Mouse (Mus musculus): ENCODE data around the gene Mgme1. TPM values are rescaled to one million over a fixed set of nuclear protein-coding genes. Genes with fewer than 3 reads are reported as not detected.

Gene Mgme1
- polyA plus RNA-seq, 1 experiment from 2014 or later = 5.4 TPM

GRCm38 (mm10) chr2:144230498-144230897, 40.0 kb upstream of the Mgme1 start:
- DNase-seq (peak; percentile 34), ATAC-seq (peak; percentile 57)
- Histone ChIP-seq H3K4me2 (ENCODE audit: low read depth, low read length) (peak overlapping the region; percentile 62), H3K4me3 (ENCODE audit: low read depth, low read length) (peak overlapping the region; percentile 21), H3K9ac (replicated peaks) (peak overlapping the region; percentile 3; the same call in 1 of the 2 replicates), H3K4me1 (ENCODE audit: insufficient read depth) (peaks cover 14% of the 10 kb centered on the region; the same call in 1 of the 2 replicates), H3K27ac (ENCODE audit: low read depth) (peak overlapping the region; percentile 79), H3K9me3 (ENCODE audit: low read length) (no peaks in the 10 kb centered on the region; the same call in none of the 2 replicates), H3K36me3 (replicated peaks; ENCODE audit: insufficient read depth, low read length) (no peaks in the 10 kb centered on the region), H3K27me3 (ENCODE audit: insufficient read depth, low read length) (no peaks in the 10 kb centered on the region)
- 6% methylated on average over 7 of the region's 7 CpGs for WGBS (ENCODE audit: insufficient replicate concordance)
- TF ChIP-seq EP300 (IDR thresholded peaks at IDR 0.05; ENCODE audit: low read depth) = 0 out of 2 replicates have a peak, but pooled peaks have one; percentile 30
- TF ChIP-seq CTCF (IDR thresholded peaks at IDR 0.05; ENCODE audit: low read depth) = no peak

- Histone ChIP-seq H3K27me3 (ENCODE audit: insufficient read depth, low read length) (no peaks in the 10 kb centered on the region), H3K4me3 (ENCODE audit: low read depth, low read length) (no peak overlapping the region), H3K4me1 (ENCODE audit: insufficient read depth) (peaks cover 14% of the 10 kb centered on the region; the same call in 1 of the 2 replicates), H3K9ac (replicated peaks) (0 out of 2 replicates have a peak overlapping the region, but pooled peaks have one; percentile 3), H3K9me3 (ENCODE audit: low read length) (no peaks in the 10 kb centered on the region; the same call in none of the 2 replicates), H3K27ac (ENCODE audit: low read depth) (peak overlapping the region; percentile 79), H3K4me2 (ENCODE audit: low read depth, low read length) (peak overlapping the region; percentile 62), H3K36me3 (replicated peaks; ENCODE audit: insufficient read depth, low read length) (no peaks in the 10 kb centered on the region)
- 19% methylated on average over 5 of the region's 5 CpGs for WGBS (ENCODE audit: insufficient replicate concordance)
- TF ChIP-seq CTCF (IDR thresholded peaks at IDR 0.05; ENCODE audit: low read depth) (no peak), EP300 (IDR thresholded peaks at IDR 0.05; ENCODE audit: low read depth) (no peak)
- ATAC-seq = peak; percentile 66
- DNase-seq = no peak
These were observed 39.3 kb upstream of the Mgme1 start for GRCm38 (mm10) chr2:144231115-144231514.

DNA sequence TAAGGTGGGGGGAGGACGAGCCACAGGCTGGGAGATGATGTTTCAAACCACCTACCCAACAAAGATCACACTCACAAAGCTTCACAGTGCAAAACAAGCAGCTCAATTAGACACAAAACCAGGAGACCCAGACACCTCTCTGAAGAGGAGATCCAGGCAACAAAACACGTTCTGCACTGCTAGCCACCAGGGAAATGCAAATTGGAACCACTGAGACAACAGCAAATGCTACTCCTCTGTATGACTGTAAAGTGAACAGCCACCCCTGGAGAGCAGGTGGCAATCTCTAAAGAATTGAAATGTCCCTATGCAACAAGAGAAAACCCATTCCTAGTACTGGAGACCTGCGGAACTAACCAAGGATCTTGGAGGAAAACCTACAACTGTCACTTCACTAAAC, 36.9 kb upstream of the Mgme1 start:
- 56% methylated on average over 3 of the region's 3 CpGs for WGBS (ENCODE audit: insufficient replicate concordance)
- H3K4me3 ChIP-seq (ENCODE audit: low read depth, low read length) = no peak overlapping the region
- no peak overlapping the region for H3K9ac ChIP-seq (replicated peaks)
- no peaks in the 10 kb centered on the region for H3K36me3 ChIP-seq (replicated peaks; ENCODE audit: insufficient read depth, low read length)
- no peak for TF ChIP-seq CTCF (IDR thresholded peaks at IDR 0.05; ENCODE audit: low read depth)
- no peak for TF ChIP-seq EP300 (IDR thresholded peaks at IDR 0.05; ENCODE audit: low read depth)
- H3K27ac ChIP-seq (ENCODE audit: low read depth) = peak overlapping the region; percentile 7; the same call in 1 of the 2 replicates
- ATAC-seq (no peak), DNase-seq (no peak)
- H3K9me3 ChIP-seq (ENCODE audit: low read length) = no peaks in the 10 kb centered on the region; the same call in none of the 2 replicates
- H3K27me3 ChIP-seq (ENCODE audit: insufficient read depth, low read length) = no peaks in the 10 kb centered on the region
- peaks cover 14% of the 10 kb centered on the region; the same call in 1 of the 2 replicates for H3K4me1 ChIP-seq (ENCODE audit: insufficient read depth)
- H3K4me2 ChIP-seq (ENCODE audit: low read depth, low read length) = no peak overlapping the region

- ATAC-seq (no peak), DNase-seq (no peak)
- no peak overlapping the region for H3K4me2 ChIP-seq (ENCODE audit: low read depth, low read length)
- H3K4me1 ChIP-seq (ENCODE audit: insufficient read depth) = peaks cover 3% of the 10 kb centered on the region
- H3K27ac ChIP-seq (ENCODE audit: low read depth) = no peak overlapping the region
- H3K9me3 ChIP-seq (ENCODE audit: low read length) = no peaks in the 10 kb centered on the region; the same call in none of the 2 replicates
- no peaks in the 10 kb centered on the region for H3K27me3 ChIP-seq (ENCODE audit: insufficient read depth, low read length)
- TF ChIP-seq EP300 (IDR thresholded peaks at IDR 0.05; ENCODE audit: low read depth) (no peak), CTCF (IDR thresholded peaks at IDR 0.05; ENCODE audit: low read depth) (no peak)
- H3K9ac ChIP-seq (replicated peaks) = no peak overlapping the region
- no peaks in the 10 kb centered on the region for H3K36me3 ChIP-seq (replicated peaks; ENCODE audit: insufficient read depth, low read length)
- no peak overlapping the region for H3K4me3 ChIP-seq (ENCODE audit: low read depth, low read length)
- 66% methylated on average over 3 of the region's 3 CpGs for WGBS (ENCODE audit: insufficient replicate concordance)
These were observed 34.7 kb upstream of the Mgme1 start for GRCm38 (mm10) chr2:144235776-144236175.

DNA sequence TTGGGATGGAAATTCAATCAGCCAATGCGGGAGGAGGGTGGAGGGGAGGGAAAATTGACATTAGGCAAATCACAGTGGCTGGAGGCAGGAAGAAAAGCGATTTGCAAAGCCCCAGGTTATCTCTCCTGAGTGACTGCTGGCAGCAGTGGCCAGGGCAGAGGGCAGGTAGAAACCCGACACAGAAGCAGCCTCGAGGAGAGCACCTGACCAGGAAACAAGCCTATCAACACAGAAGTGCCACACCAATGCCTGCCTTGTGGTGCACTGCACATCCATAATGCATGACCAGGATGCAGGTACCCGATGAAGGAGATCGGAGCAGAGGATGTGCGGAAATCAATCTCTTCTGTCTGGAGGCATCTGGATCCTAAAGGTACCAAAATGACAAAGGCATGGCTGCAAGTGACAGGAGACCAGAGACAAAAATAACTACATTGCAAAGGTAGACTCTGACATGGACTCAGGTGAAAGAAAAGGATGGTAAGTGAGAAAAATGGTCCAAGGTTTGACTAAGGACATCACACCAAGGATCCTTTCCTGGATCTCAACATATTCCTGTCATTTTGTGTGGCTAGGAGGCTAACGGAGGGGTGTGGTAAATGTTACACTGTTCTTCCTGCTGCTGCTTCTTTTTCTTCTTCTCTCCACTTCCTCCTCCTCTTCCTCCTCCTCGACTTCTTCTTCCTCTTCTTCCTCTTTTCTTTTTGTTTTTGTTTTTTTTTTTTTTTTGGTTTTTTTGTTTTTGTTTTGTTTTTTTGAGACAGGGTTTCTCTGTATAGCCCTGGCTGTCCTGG, 33.5 kb upstream of the Mgme1 start:
- no peaks in the 10 kb centered on the region for H3K36me3 ChIP-seq (replicated peaks; ENCODE audit: insufficient read depth, low read length)
- H3K4me1 ChIP-seq (ENCODE audit: insufficient read depth) = no peaks in the 10 kb centered on the region; the same call in 1 of the 2 replicates
- no peaks in the 10 kb centered on the region; the same call in none of the 2 replicates for H3K9me3 ChIP-seq (ENCODE audit: low read length)
- no peak for TF ChIP-seq CTCF (IDR thresholded peaks at IDR 0.05; ENCODE audit: low read depth)
- TF ChIP-seq EP300 (IDR thresholded peaks at IDR 0.05; ENCODE audit: low read depth) = no peak
- no peak overlapping the region for H3K9ac ChIP-seq (replicated peaks)
- ATAC-seq (no peak), DNase-seq (no peak)
- WGBS (ENCODE audit: insufficient replicate concordance) = 53% methylated on average over 9 of the region's 9 CpGs
- no peak overlapping the region for H3K4me3 ChIP-seq (ENCODE audit: low read depth, low read length)
- H3K4me2 ChIP-seq (ENCODE audit: low read depth, low read length) = no peak overlapping the region
- H3K27ac ChIP-seq (ENCODE audit: low read depth) = no peak overlapping the region
- no peaks in the 10 kb centered on the region for H3K27me3 ChIP-seq (ENCODE audit: insufficient read depth, low read length)

DNA sequence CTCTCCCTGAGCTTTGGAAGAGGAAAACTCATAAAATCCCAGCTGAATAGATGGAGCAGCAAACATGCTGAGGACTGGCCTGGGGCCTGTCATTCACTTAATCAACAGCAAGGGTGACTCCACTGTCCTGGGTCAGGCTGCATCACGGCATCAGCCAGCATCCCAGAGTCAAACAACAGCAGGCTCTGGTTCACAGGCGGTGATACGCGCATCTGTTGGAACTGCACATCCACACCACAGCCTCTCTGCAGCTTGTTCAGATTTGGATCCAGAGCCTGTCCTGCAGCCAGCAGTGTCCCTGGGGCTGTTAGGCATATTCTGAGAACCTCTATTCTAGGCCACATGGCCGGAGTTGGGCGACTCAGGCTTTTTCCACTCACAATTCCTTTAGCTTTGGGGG, 32.1 kb upstream of the Mgme1 start:
- H3K4me2 ChIP-seq (ENCODE audit: low read depth, low read length) = no peak overlapping the region
- no peak overlapping the region for H3K27ac ChIP-seq (ENCODE audit: low read depth)
- WGBS (ENCODE audit: insufficient replicate concordance) = 79% methylated on average over 6 of the region's 6 CpGs
- ATAC-seq (no peak), DNase-seq (no peak)
- no peaks in the 10 kb centered on the region for H3K27me3 ChIP-seq (ENCODE audit: insufficient read depth, low read length)
- H3K4me1 ChIP-seq (ENCODE audit: insufficient read depth) = no peaks in the 10 kb centered on the region; the same call in 1 of the 2 replicates
- H3K36me3 ChIP-seq (replicated peaks; ENCODE audit: insufficient read depth, low read length) = no peaks in the 10 kb centered on the region
- TF ChIP-seq CTCF (IDR thresholded peaks at IDR 0.05; ENCODE audit: low read depth) = no peak
- TF ChIP-seq EP300 (IDR thresholded peaks at IDR 0.05; ENCODE audit: low read depth) = no peak
- H3K9ac ChIP-seq (replicated peaks) = no peak overlapping the region
- no peaks in the 10 kb centered on the region; the same call in none of the 2 replicates for H3K9me3 ChIP-seq (ENCODE audit: low read length)
- H3K4me3 ChIP-seq (ENCODE audit: low read depth, low read length) = no peak overlapping the region

All from liver, postnatal 0 days (tissue).